Mouse (Mus musculus): ENCODE results near the gene Rnf182.

The Rnf182 gene

GRCm38 (mm10) chr13:43615577-43616254 is at the start of gene Rnf182:
TSS of gene Rnf182 (plus strand) at chr13:43615710.
- peak; percentile 29 for DNase-seq (ENCODE audit: low spot score)

GRCm38 (mm10) chr13:43566184-43566583 is 49.3 kb upstream of the Rnf182 start:
- DNase-seq (ENCODE audit: low spot score): no peak

- no peak for DNase-seq (ENCODE audit: low spot score)
These were observed 48.2 kb upstream of the Rnf182 start for GRCm38 (mm10) chr13:43567141-43567891.

GRCm38 (mm10) chr13:43573979-43574378 is 41.5 kb upstream of the Rnf182 start:
- DNase-seq (ENCODE audit: low spot score): no peak

GRCm38 (mm10) chr13:43575431-43575830 is 40.1 kb upstream of the Rnf182 start:
- no peak for DNase-seq (ENCODE audit: low spot score)

- DNase-seq (ENCODE audit: low spot score): no peak
These were observed 38.3 kb upstream of the Rnf182 start for GRCm38 (mm10) chr13:43577254-43577653.

GRCm38 (mm10) chr13:43577766-43578165 is 37.7 kb upstream of the Rnf182 start:
- no peak for DNase-seq (ENCODE audit: low spot score)

GRCm38 (mm10) chr13:43579740-43580139 is 35.8 kb upstream of the Rnf182 start:
- peak; percentile 52 for DNase-seq (ENCODE audit: low spot score)

- no peak for DNase-seq (ENCODE audit: low spot score)
These were observed 34.8 kb upstream of the Rnf182 start for GRCm38 (mm10) chr13:43580661-43581060.

GRCm38 (mm10) chr13:43582961-43583360 is 32.5 kb upstream of the Rnf182 start:
- DNase-seq (ENCODE audit: low spot score): no peak

GRCm38 (mm10) chr13:43583504-43583903 is 32.0 kb upstream of the Rnf182 start:
- DNase-seq (ENCODE audit: low spot score): no peak

GRCm38 (mm10) chr13:43585335-43585734 is 30.2 kb upstream of the Rnf182 start:
- DNase-seq (ENCODE audit: low spot score): no peak

- DNase-seq (ENCODE audit: low spot score): no peak
These were observed 28.5 kb upstream of the Rnf182 start for GRCm38 (mm10) chr13:43586966-43587365.

GRCm38 (mm10) chr13:43587844-43588840 is 27.4 kb upstream of the Rnf182 start:
- DNase-seq (ENCODE audit: low spot score): no peak

GRCm38 (mm10) chr13:43591828-43592680 is 23.5 kb upstream of the Rnf182 start:
- peak; percentile 14 for DNase-seq (ENCODE audit: low spot score)

GRCm38 (mm10) chr13:43592681-43593068 is 22.8 kb upstream of the Rnf182 start:
- DNase-seq (ENCODE audit: low spot score): no peak

GRCm38 (mm10) chr13:43595896-43596295 is 19.6 kb upstream of the Rnf182 start:
- peak; percentile 69 for DNase-seq (ENCODE audit: low spot score)

GRCm38 (mm10) chr13:43600967-43601366 is 14.5 kb upstream of the Rnf182 start:
- DNase-seq (ENCODE audit: low spot score): no peak

GRCm38 (mm10) chr13:43602440-43602839 is 13.1 kb upstream of the Rnf182 start:
- DNase-seq (ENCODE audit: low spot score): no peak

GRCm38 (mm10) chr13:43603042-43603441 is 12.5 kb upstream of the Rnf182 start:
- DNase-seq (ENCODE audit: low spot score): no peak

- no peak for DNase-seq (ENCODE audit: low spot score)
These were observed 6.7 kb upstream of the Rnf182 start for GRCm38 (mm10) chr13:43608854-43609253.

Measured in lung, postnatal 25 days (tissue).